Mouse (Mus musculus): ENCODE data around the gene Rp9.

DNA sequence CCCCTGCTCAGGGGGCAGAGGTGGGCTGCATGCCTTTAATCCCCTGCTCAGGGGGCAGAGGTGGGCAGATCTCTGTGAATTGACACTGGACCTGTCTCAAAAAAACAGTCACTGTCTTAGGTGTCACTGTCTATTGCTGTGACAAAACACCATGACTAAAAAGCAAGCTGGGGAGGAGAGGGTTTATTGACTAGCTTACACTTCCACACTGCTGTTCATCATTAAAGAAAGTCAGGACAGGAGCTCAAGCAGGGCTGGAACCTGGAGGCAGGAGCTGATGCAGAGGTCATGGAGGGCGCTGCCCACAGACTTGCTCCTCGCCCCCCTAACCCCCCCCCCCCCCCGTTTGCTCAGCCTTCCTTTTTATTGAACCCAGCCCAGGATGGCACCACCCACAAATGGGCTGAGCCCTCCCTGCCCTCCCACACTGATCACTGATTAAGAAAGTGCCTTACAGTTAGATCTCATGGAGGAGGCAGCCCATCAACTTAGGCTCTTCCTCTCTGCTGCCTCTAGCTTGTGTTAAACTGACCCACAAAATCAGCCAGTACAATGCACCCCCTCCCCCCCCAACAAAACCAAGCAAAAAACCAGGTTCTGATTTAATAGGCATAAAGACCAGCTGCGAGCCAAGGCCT lies 41.4 kb downstream of the Rp9 start:
- TF ChIP-seq POLR2A (IDR thresholded peaks at IDR 0.05; ENCODE audit: insufficient read length, low read depth): no peak
- no peak for TF ChIP-seq MYOG (IDR thresholded peaks at IDR 0.05; ENCODE audit: control insufficient read depth in 1 of 3, insufficient read depth in 1 of 3, insufficient read length in 2 of 3, low read depth in 2 of 3)
